In the genomic region with DNA sequence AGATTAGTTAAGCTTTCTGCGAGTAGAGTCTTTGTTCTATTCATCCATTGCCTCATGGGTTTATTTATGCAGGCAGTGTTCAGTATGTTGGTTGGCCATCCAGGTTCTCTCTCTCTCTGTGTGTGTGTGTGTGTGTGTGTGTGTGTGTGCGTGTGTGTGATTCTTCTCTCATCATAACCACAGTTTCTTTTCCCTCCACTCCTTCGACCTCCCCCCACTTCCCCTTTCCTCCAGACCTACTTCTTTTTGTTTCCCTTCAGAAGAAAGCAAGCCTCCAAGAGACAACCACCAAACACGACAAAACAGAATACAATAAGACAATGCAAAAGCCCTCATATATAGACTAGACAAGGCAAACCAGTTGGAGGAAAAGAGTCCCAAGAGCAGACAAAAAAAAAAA, we compare ENCODE assay signal across 24 mouse cellular contexts. TPM values are rescaled to one million over a fixed set of nuclear protein-coding genes. Genes with fewer than 3 reads are reported as not detected.
DNase-seq lines count a peak whose midpoint lies in the region; ATAC-seq and TF ChIP-seq lines count a peak whose summit lies in the region.
"Had no signal": no experiment of that assay in that cellular context is flagged by ENCODE, and none has a peak within 500 bp of the region (broad histone marks: within the 10 kb centered on the region; RNA-seq: fewer than 3 reads in every experiment).

No protein-coding gene starts in this region.

- H3K4me1 ChIP-seq in lung, postnatal 0 days (ENCODE audit: insufficient read depth, low read depth, low read length), result no peaks in the 10 kb centered on the region
- H3K4me1 ChIP-seq: hindbrain, embryonic 12.5 days; limb, embryonic 10.5 days; midbrain, embryonic 15.5 days had no signal

- no peaks in the 10 kb centered on the region for H3K9me3 ChIP-seq in lung, postnatal 0 days (ENCODE audit: low read length)
- H3K9me3 ChIP-seq: hindbrain, embryonic 12.5 days; limb, embryonic 10.5 days; megakaryocyte, embryonic 14.5 days; midbrain, embryonic 15.5 days had no signal

- H3K27ac ChIP-seq in lung, postnatal 0 days (ENCODE audit: low read length), result no peak overlapping the region
- H3K27ac ChIP-seq: hindbrain, embryonic 12.5 days; limb, embryonic 10.5 days; midbrain, embryonic 15.5 days had no signal

- no peak for TF ChIP-seq CTCF in lung, postnatal 0 days (IDR thresholded peaks at IDR 0.05)

- DNase-seq in lung, postnatal 36 days, result peak; percentile 54
- no peak for DNase-seq in lung, postnatal 0 days (ENCODE audit: low spot score)
- DNase-seq in CD4-positive helper T cell, adult 2 months (ENCODE audit: low read depth, low spot score), result peak; percentile 44
- DNase-seq in gastrocnemius, postnatal 4 days (ENCODE audit: low spot score in 2 of 2), result no peak
- DNase-seq: cerebellum, adult 8-10 months; gastrocnemius, postnatal 14 days; kidney, adult 9 months; kidney, postnatal 25 days; layer of hippocampus, adult 9-11 months; lung, adult 2 months; right cerebral cortex, postnatal 4 days had no signal

- WGBS in lung, postnatal 0 days, result 77% methylated on average over 4 of the region's 4 CpGs

- no peak for ATAC-seq in lung, postnatal 0 days
- ATAC-seq in granulocyte monocyte progenitor cell, adult 5-6 weeks (replicated peaks; ENCODE audit: poor library complexity, severe bottlenecking), result peak; percentile 79
- peak; percentile 47; the same call in 1 of the 2 replicates for ATAC-seq in neutrophil, adult 5-6 weeks (ENCODE audit: extremely low read depth, insufficient number of reproducible peaks, low FRiP score, poor library complexity, severe bottlenecking)
- ATAC-seq in inflammation-experienced regulatory T-cells, adult 6 months, result no peak
- ATAC-seq: forebrain, embryonic 14.5 days; midbrain, embryonic 15.5 days had no signal

- H3K4me3 ChIP-seq in lung, postnatal 0 days (ENCODE audit: low read depth, low read length), result no peak overlapping the region
- H3K4me3 ChIP-seq: hindbrain, embryonic 12.5 days; limb, embryonic 10.5 days; midbrain, embryonic 15.5 days had no signal

- H3K36me3 ChIP-seq in lung, postnatal 0 days (ENCODE audit: insufficient read depth, low read length), result no peaks in the 10 kb centered on the region
- H3K36me3 ChIP-seq: hindbrain, embryonic 12.5 days; limb, embryonic 10.5 days; midbrain, embryonic 15.5 days had no signal

- H3K27me3 ChIP-seq in lung, postnatal 0 days (replicated peaks; ENCODE audit: insufficient read depth, low read length), result no peaks in the 10 kb centered on the region
- H3K27me3 ChIP-seq: CH12.LX; hindbrain, embryonic 12.5 days; megakaryocyte, embryonic 14.5 days; midbrain, embryonic 15.5 days had no signal

- no peak overlapping the region for H3K4me2 ChIP-seq in lung, postnatal 0 days (replicated peaks; ENCODE audit: low read depth, low read length)
- H3K4me2 ChIP-seq: hindbrain, embryonic 12.5 days; liver, embryonic 11.5 days; midbrain, embryonic 15.5 days had no signal

- TF ChIP-seq EP300 in lung, postnatal 0 days (IDR thresholded peaks at IDR 0.05), result no peak

- no peak overlapping the region for H3K9ac ChIP-seq in lung, postnatal 0 days (replicated peaks; ENCODE audit: low read depth)
- H3K9ac ChIP-seq: hindbrain, embryonic 12.5 days; midbrain, embryonic 15.5 days had no signal

RNA-seq across cellular contexts. Expression of a gene that starts 41.2 kb away (rescaled TPM):
- not detected in 2 replicates for polyA plus RNA-seq in lung, postnatal 0 days (2015; fragmentation: Nextera tagmentation; extraction: Ambion mirVana)
- total RNA-seq in granulocyte monocyte progenitor cell, adult 5-6 weeks (2014; fragmentation: Nextera tagmentation), result 0.06 TPM in 1 of 2 replicates, not detected in the other
- 0.15 and 0.34 TPM in 2 replicates for total RNA-seq in granulocyte monocyte progenitor cell, adult 5-6 weeks (2017)
- 0.35 and 0.74 TPM in 2 replicates for total RNA-seq in neutrophil, adult 5-6 weeks (2017)
- total RNA-seq in gastrocnemius, postnatal 4 days (2021), result under 1 TPM; 0.39 to 0.47 TPM
- not detected for polyA plus RNA-seq in inflammation-experienced regulatory T-cells, adult 6 months (2017; shearing (Covaris generic))
- total RNA-seq: CH12.LX had no signal
- polyA plus RNA-seq: embryonic facial prominence, embryonic 11.5 days; forebrain, embryonic 14.5 days; heart, postnatal 0 days; hindbrain, embryonic 12.5 days; limb, embryonic 10.5 days; liver, embryonic 11.5 days; midbrain, embryonic 15.5 days; neural tube, embryonic 11.5 days had no signal

RNA-seq across cellular contexts. Expression of a gene that starts 45.5 kb away (rescaled TPM):
- 6.8 and 7.0 TPM in 2 replicates for polyA plus RNA-seq in lung, postnatal 0 days (2015; fragmentation: Nextera tagmentation; extraction: Ambion mirVana)
- total RNA-seq in granulocyte monocyte progenitor cell, adult 5-6 weeks (2014; fragmentation: Nextera tagmentation), result 4.0 and 5.2 TPM in 2 replicates
- 8.1 and 10.5 TPM in 2 replicates for total RNA-seq in granulocyte monocyte progenitor cell, adult 5-6 weeks (2017)
- total RNA-seq in neutrophil, adult 5-6 weeks (2017), result 8.5 and 8.6 TPM in 2 replicates
- 1 to 10 TPM; 8.7 to 8.9 TPM for total RNA-seq in gastrocnemius, postnatal 4 days (2021)
- 10 to 100 TPM; 12.8 to 19.5 (median 16.4) TPM for polyA plus RNA-seq in inflammation-experienced regulatory T-cells, adult 6 months (2017; shearing (Covaris generic))
- total RNA-seq: CH12.LX had no signal

Comparison
In these comparisons a context has a peak if more than half of its experiments do, and no peak if none do; other contexts are left out.
1. DNase-seq: peak in lung, postnatal 36 days (single experiment) and CD4-positive helper T cell, adult 2 months (single experiment); none in lung, postnatal 0 days (single experiment) and gastrocnemius, postnatal 4 days (0 of 2).
2. ATAC-seq: peak in granulocyte monocyte progenitor cell, adult 5-6 weeks (single experiment) and neutrophil, adult 5-6 weeks (single experiment); none in lung, postnatal 0 days (single experiment) and inflammation-experienced regulatory T-cells, adult 6 months (single experiment).